In genomic region chr4:130913077-130913476, GRCm38 (mm10) we compare ENCODE assay signal across 7 mouse cellular contexts. TPM values are rescaled to one million over a fixed set of nuclear protein-coding genes. Genes with fewer than 3 reads are reported as not detected.
DNase-seq lines count a peak whose midpoint lies in the region; ATAC-seq and TF ChIP-seq lines count a peak whose summit lies in the region.

Gene Laptm5 (plus strand): TSS chr4:130913125.

- H3K9ac ChIP-seq in kidney, embryonic 16.5 days (replicated peaks; ENCODE audit: low read length): no peak within 1 kb of the TSS
- H3K9ac ChIP-seq in liver, embryonic 16.5 days (ENCODE audit: low read depth, low read length): peak within 1 kb of the TSS; percentile 42
- H3K9ac ChIP-seq in neural tube, embryonic 14.5 days (replicated peaks; ENCODE audit: low read depth, low read length): no peak within 1 kb of the TSS

- 0 out of 2 replicates have a peak within 1 kb of the TSS, but pooled peaks have one; percentile 2 for H3K4me2 ChIP-seq in kidney, embryonic 16.5 days (replicated peaks; ENCODE audit: low read depth, low read length)
- H3K4me2 ChIP-seq in liver, embryonic 16.5 days (ENCODE audit: low read depth, low read length): peak within 1 kb of the TSS; percentile 20; the same call in 1 of the 2 replicates
- H3K4me2 ChIP-seq in neural tube, embryonic 14.5 days (ENCODE audit: low read depth, low read length): no peak within 1 kb of the TSS

- H3K4me3 ChIP-seq in E14TG2a.4 (replicated peaks; ENCODE audit: low read length): peak within 1 kb of the TSS; percentile 76
- no peak within 1 kb of the TSS for H3K4me3 ChIP-seq in kidney, embryonic 16.5 days (ENCODE audit: low read length)
- H3K4me3 ChIP-seq in liver, embryonic 16.5 days (ENCODE audit: low read depth, low read length): peak within 1 kb of the TSS; percentile 46
- no peak within 1 kb of the TSS for H3K4me3 ChIP-seq in neural tube, embryonic 14.5 days (ENCODE audit: low read depth, low read length)

- 71% methylated on average over 11 of the region's 11 CpGs for WGBS in kidney, embryonic 16.5 days
- WGBS in liver, embryonic 16.5 days (ENCODE audit: insufficient replicate concordance): 19% methylated on average over 11 of the region's 11 CpGs
- 66% methylated on average over 11 of the region's 11 CpGs for WGBS in neural tube, embryonic 14.5 days

- H3K9me3 ChIP-seq in E14TG2a.4 (ENCODE audit: low read length): no peaks in the 10 kb centered on the region
- H3K9me3 ChIP-seq in kidney, embryonic 16.5 days (ENCODE audit: low read length): no peaks in the 10 kb centered on the region
- no peaks in the 10 kb centered on the region for H3K9me3 ChIP-seq in liver, embryonic 16.5 days (replicated peaks; ENCODE audit: control insufficient read depth, low read length)
- no peaks in the 10 kb centered on the region for H3K9me3 ChIP-seq in neural tube, embryonic 14.5 days (ENCODE audit: control insufficient read depth, low read length)

- no peak within 1 kb of the TSS for H3K27ac ChIP-seq in kidney, embryonic 16.5 days (ENCODE audit: low read length)
- H3K27ac ChIP-seq in liver, embryonic 16.5 days (ENCODE audit: low read length): peak within 1 kb of the TSS; percentile 71
- no peak within 1 kb of the TSS for H3K27ac ChIP-seq in neural tube, embryonic 14.5 days (ENCODE audit: low read depth, low read length)

- no peaks in the 10 kb centered on the region for H3K27me3 ChIP-seq in E14TG2a.4 (ENCODE audit: insufficient read depth, low read length)
- H3K27me3 ChIP-seq in kidney, embryonic 16.5 days (ENCODE audit: insufficient read depth, low read length): no peaks in the 10 kb centered on the region
- H3K27me3 ChIP-seq in liver, embryonic 16.5 days (ENCODE audit: control insufficient read depth, insufficient read depth, low read depth, low read length): no peaks in the 10 kb centered on the region
- no peaks in the 10 kb centered on the region for H3K27me3 ChIP-seq in neural tube, embryonic 14.5 days (ENCODE audit: control insufficient read depth, insufficient read depth, low read length)

- TF ChIP-seq CTCF in E14TG2a.4 (conservative IDR thresholded peaks at IDR 0.05; ENCODE audit: low read length): no peak

- no peak for ATAC-seq in kidney, embryonic 16.5 days (ENCODE audit: low FRiP score, low TSS enrichment)
- ATAC-seq in liver, embryonic 16.5 days (ENCODE audit: low read depth): peak; percentile 47; the same call in 1 of the 2 replicates
- ATAC-seq in neural tube, embryonic 14.5 days (ENCODE audit: low read depth): no peak

- H3K4me1 ChIP-seq in E14TG2a.4 (replicated peaks; ENCODE audit: low read depth, low read length): peaks cover 98% of the 10 kb centered on the region
- peaks cover 8% of the 10 kb centered on the region; the same call in 1 of the 2 replicates for H3K4me1 ChIP-seq in kidney, embryonic 16.5 days (ENCODE audit: insufficient read depth, low read length)
- H3K4me1 ChIP-seq in liver, embryonic 16.5 days (ENCODE audit: control insufficient read depth, low read depth, low read length): peaks cover 6% of the 10 kb centered on the region
- no peaks in the 10 kb centered on the region for H3K4me1 ChIP-seq in neural tube, embryonic 14.5 days (ENCODE audit: control insufficient read depth, insufficient read depth, low read length)

- peaks cover 18% of the 10 kb centered on the region for H3K36me3 ChIP-seq in E14TG2a.4 (ENCODE audit: insufficient read depth, low read length)
- H3K36me3 ChIP-seq in kidney, embryonic 16.5 days (ENCODE audit: insufficient read depth, low read length): no peaks in the 10 kb centered on the region
- H3K36me3 ChIP-seq in liver, embryonic 16.5 days (ENCODE audit: control insufficient read depth, insufficient read depth): no peaks in the 10 kb centered on the region
- no peaks in the 10 kb centered on the region for H3K36me3 ChIP-seq in neural tube, embryonic 14.5 days (ENCODE audit: control insufficient read depth, insufficient read depth, low read length)

- peak; percentile 15 for DNase-seq in adrenal gland, postnatal 10 days
- DNase-seq in heart, adult 18-20 months: peak in 1 of 2 experiments; percentile 70
- no peak for DNase-seq in cerebellum, adult 11-12 months

RNA-seq across cellular contexts. Expression of gene Laptm5, which starts in this region (rescaled TPM):
- 10 to 100 TPM; 24.6 to 30.4 TPM for total RNA-seq in adrenal gland, postnatal 10 days (2021)
- total RNA-seq in heart, adult 18-20 months (2021): 10 to 100 TPM; 16.5 to 30.3 TPM
- polyA plus RNA-seq in kidney, embryonic 16.5 days (2015; fragmentation: Nextera tagmentation; extraction: Ambion mirVana): 21.6 and 25.9 TPM in 2 replicates
- 78.1 and 91.2 TPM in 2 replicates for polyA plus RNA-seq in liver, embryonic 16.5 days (2015; fragmentation: Nextera tagmentation; extraction: Ambion mirVana)
- 21.2 and 36.6 TPM in 2 replicates for polyA plus RNA-seq in neural tube, embryonic 14.5 days (2014; fragmentation: Nextera tagmentation; extraction: Ambion mirVana)

Comparison
In these comparisons a context has a peak if more than half of its experiments do, and no peak if none do; other contexts are left out.
1. H3K4me3 ChIP-seq: peak in E14TG2a.4 (single experiment) and liver, embryonic 16.5 days (single experiment); none in kidney, embryonic 16.5 days (single experiment) and neural tube, embryonic 14.5 days (single experiment).